Mouse (Mus musculus) liver, embryonic 11.5 days (tissue): ENCODE measurements around the gene Ptpre. TPM values are rescaled to one million over a fixed set of nuclear protein-coding genes. Genes with fewer than 3 reads are reported as not detected.
"Not testable (repeated sequence)": the region's sequence is repeated elsewhere in the genome, so short reads cannot be mapped to it uniquely, and the experiment has no call there.

ENCODE experiments used
- ATAC-seq: fragments of 200-750 bp; cut with Nextera tagmentation; replicated peaks from 2 replicates; pipeline ENCODE4 v1.8.0; 2017; ENCODE audit warnings: moderate number of reproducible peaks, mild to moderate bottlenecking, moderate TSS enrichment, moderate library complexity; ENCODE audit not compliant: low FRiP score
- DNase-seq: peaks from one replicate; pipeline ENCODE4 v3.0.0-alpha.2; 2017; ENCODE audit warnings: low spot score
- H3K27ac ChIP-seq: fragments of 300-500 bp; sonication (generic); 2 replicates; pipeline ENCODE4 v1.5.1; 2014; ENCODE audit warnings: mild to moderate bottlenecking, low read depth, low read length, control low read depth
- H3K27me3 ChIP-seq: fragments of 300-500 bp; sonication (generic); replicated peaks from 2 replicates; pipeline ENCODE4 v1.6.1; 2014; ENCODE audit warnings: low read length, mixed read lengths; ENCODE audit not compliant: control insufficient read depth, insufficient read depth
- H3K36me3 ChIP-seq: fragments of 300-500 bp; sonication (generic); 2 replicates; pipeline ENCODE4 v1.6.1; 2014; ENCODE audit warnings: mild to moderate bottlenecking, low read length, moderate library complexity, mixed read lengths; ENCODE audit not compliant: control insufficient read depth, insufficient read depth
- H3K4me1 ChIP-seq: fragments of 300-500 bp; sonication (generic); replicated peaks from 2 replicates; pipeline ENCODE4 v1.6.1; 2014; ENCODE audit warnings: low read length, mixed read lengths; ENCODE audit not compliant: control insufficient read depth, insufficient read depth
- H3K4me2 ChIP-seq: fragments of 300-500 bp; sonication (generic); 2 replicates; pipeline ENCODE4 v1.6.1; 2014; ENCODE audit warnings: mild to moderate bottlenecking, control low read depth, moderate library complexity
- H3K4me3 ChIP-seq: fragments of 300-500 bp; sonication (generic); 2 replicates; pipeline ENCODE4 v1.5.1; 2014; ENCODE audit warnings: low read depth, low read length, control low read depth
- H3K9ac ChIP-seq: fragments of 300-500 bp; sonication (generic); 2 replicates; pipeline ENCODE4 v1.6.1; 2014; ENCODE audit warnings: low read depth, low read length, control low read depth
- H3K9me3 ChIP-seq: fragments of 300-500 bp; sonication (generic); 2 replicates; pipeline ENCODE4 v1.6.1; 2016; ENCODE audit warnings: low read length, inconsistent platforms, mixed read lengths; ENCODE audit not compliant: control insufficient read depth
- WGBS: fragments of 180-500 bp; shearing (Covaris S2); extraction: QIAGEN DNeasy Blood & Tissue Kit; methylation state at CpG from one replicate; pipeline ENCODE4 v1.1.7; 2014; 5-methylcytosine and 5-hydroxymethylcytosine counted together
- polyA plus RNA-seq: library from polyadenylated mRNA; unstranded; fragments of >200 nt; fragmentation: Nextera tagmentation; extraction: Ambion mirVana; gene quantifications from 2 replicates; pipeline ENCODE4 v1.2.1, GENCODE M21; 2014

The Ptpre gene
- polyA plus RNA-seq, 1 experiment from 2014 or later = 5.4 TPM

- H3K27ac ChIP-seq, H3K4me1 ChIP-seq, H3K4me3 ChIP-seq, H3K27me3 ChIP-seq, H3K9ac ChIP-seq, H3K9me3 ChIP-seq, H3K4me2 ChIP-seq, DNase-seq: not testable (repeated sequence)
- 77% methylated on average over 4 of the region's 4 CpGs for WGBS
- ATAC-seq = peak; percentile 8; the same call in 1 of the 2 replicates
- peaks cover 26% of the 10 kb centered on the region for H3K36me3 ChIP-seq
Observed at GRCm38 (mm10) chr7:135684098-135684497, 146.8 kb downstream of the Ptpre start.

GRCm38 (mm10) chr7:135684938-135685337 is 147.7 kb downstream of the Ptpre start:
- DNase-seq (no peak), ATAC-seq (peak; percentile 32; the same call in 1 of the 2 replicates)
- 84% methylated on average over 7 of the region's 7 CpGs for WGBS
- Histone ChIP-seq H3K27me3 (no peaks in the 10 kb centered on the region), H3K27ac (no peak overlapping the region), H3K9ac (no peak overlapping the region), H3K4me3 (no peak overlapping the region), H3K36me3 (peaks cover 31% of the 10 kb centered on the region), H3K9me3 (no peaks in the 10 kb centered on the region), H3K4me2 (no peak overlapping the region), H3K4me1 (no peaks in the 10 kb centered on the region)

GRCm38 (mm10) chr7:135689396-135689795 is 152.1 kb downstream of the Ptpre start:
- no peak for DNase-seq

DNA sequence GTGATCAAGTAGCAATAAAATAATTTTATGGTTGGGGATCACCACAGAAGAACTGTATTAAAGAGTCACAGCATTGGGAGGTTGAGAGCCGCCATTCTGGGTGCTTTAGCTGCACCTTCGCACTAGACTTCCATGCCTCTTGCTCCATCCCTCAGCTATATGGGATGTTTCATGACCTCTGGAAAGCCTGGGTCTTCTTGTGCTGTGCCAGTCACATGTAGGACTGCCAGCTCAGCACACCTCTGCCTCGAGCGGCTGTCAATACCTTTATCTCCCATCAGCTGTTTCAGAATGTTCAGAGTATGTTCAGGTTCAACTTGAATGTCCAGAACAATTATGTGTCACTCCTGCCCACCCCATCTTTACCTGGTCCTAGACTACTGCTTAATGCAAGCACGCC is 154.7 kb downstream of the Ptpre start:
- H3K4me1 ChIP-seq = no peaks in the 10 kb centered on the region
- H3K4me3 ChIP-seq = no peak overlapping the region
- H3K27ac ChIP-seq = no peak overlapping the region
- H3K9ac ChIP-seq = no peak overlapping the region
- H3K9me3 ChIP-seq = no peaks in the 10 kb centered on the region
- no peak overlapping the region for H3K4me2 ChIP-seq
- peaks cover 73% of the 10 kb centered on the region for H3K36me3 ChIP-seq
- ATAC-seq = no peak
- H3K27me3 ChIP-seq = no peaks in the 10 kb centered on the region
- 92% methylated on average over 5 of the region's 5 CpGs for WGBS
- DNase-seq = no peak

More at GRCm38 (mm10) chr7:135689396-135689795, 152.1 kb downstream of the Ptpre start:
- no peaks in the 10 kb centered on the region for H3K4me1 ChIP-seq
- H3K9me3 ChIP-seq = no peaks in the 10 kb centered on the region
- H3K27ac ChIP-seq = no peak overlapping the region
- no peak overlapping the region for H3K4me3 ChIP-seq
- 86% methylated on average over 7 of the region's 7 CpGs for WGBS
- ATAC-seq = no peak
- H3K27me3 ChIP-seq = no peaks in the 10 kb centered on the region
- H3K4me2 ChIP-seq = no peak overlapping the region
- peaks cover 62% of the 10 kb centered on the region for H3K36me3 ChIP-seq
- H3K9ac ChIP-seq = no peak overlapping the region

DNA sequence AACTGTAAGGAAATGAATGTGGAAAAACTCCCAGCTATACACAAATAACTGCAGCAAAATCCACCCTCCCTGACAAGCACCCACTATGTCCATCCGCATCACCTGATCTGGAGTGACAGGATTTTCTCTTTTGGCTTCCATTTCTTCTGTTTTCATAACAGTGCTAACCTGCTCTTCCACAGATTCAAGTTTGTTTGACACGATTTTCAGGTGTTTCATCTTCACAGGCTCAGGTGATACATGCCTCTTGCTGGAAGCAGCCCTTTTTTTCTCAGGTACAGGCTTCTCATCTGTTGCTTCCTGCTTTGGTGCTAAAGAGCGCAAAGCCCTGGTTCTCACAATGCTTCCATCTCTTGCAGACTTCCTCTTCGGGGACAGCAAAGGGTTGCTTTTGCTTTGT is 156.8 kb downstream of the Ptpre start:
- H3K4me3 ChIP-seq = no peak overlapping the region
- no peak overlapping the region for H3K4me2 ChIP-seq
- peaks cover 80% of the 10 kb centered on the region for H3K36me3 ChIP-seq
- no peak for ATAC-seq
- no peak overlapping the region for H3K9ac ChIP-seq
- H3K27me3 ChIP-seq = no peaks in the 10 kb centered on the region
- H3K9me3 ChIP-seq = no peaks in the 10 kb centered on the region
- WGBS = 91% methylated on average over 4 of the region's 4 CpGs
- DNase-seq = no peak
- no peak overlapping the region for H3K27ac ChIP-seq
- no peaks in the 10 kb centered on the region for H3K4me1 ChIP-seq

DNA sequence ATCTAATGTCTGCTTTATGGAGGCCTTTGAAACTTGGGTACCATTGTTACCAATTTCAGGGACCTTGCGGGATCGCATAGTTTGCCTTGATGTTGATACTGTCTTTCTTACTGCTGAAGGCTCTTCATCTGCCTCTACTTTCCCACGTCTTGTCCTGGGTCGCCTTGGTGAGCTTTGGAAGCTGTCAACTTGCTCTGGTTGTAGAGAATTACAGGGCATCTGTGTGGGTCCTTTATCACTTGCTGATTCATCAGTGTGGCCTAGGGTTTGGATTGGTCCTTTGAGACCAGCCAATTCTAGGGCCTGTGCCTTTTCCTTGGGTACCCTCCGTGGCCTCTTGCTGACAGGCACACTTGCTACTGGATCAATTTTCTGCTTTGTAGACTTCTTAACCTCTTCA is 157.5 kb downstream of the Ptpre start:
- no peak overlapping the region for H3K9ac ChIP-seq
- no peaks in the 10 kb centered on the region for H3K9me3 ChIP-seq
- WGBS = 90% methylated on average over 5 of the region's 5 CpGs
- H3K27ac ChIP-seq = no peak overlapping the region
- DNase-seq (no peak), ATAC-seq (no peak)
- H3K4me1 ChIP-seq = no peaks in the 10 kb centered on the region
- H3K4me3 ChIP-seq = no peak overlapping the region
- H3K36me3 ChIP-seq = peaks cover 81% of the 10 kb centered on the region
- H3K4me2 ChIP-seq = no peak overlapping the region
- H3K27me3 ChIP-seq = no peaks in the 10 kb centered on the region

GRCm38 (mm10) chr7:135696127-135696526 is 158.8 kb downstream of the Ptpre start:
- Histone ChIP-seq H3K27ac (no peak overlapping the region), H3K4me1 (no peaks in the 10 kb centered on the region), H3K27me3 (no peaks in the 10 kb centered on the region), H3K9me3 (no peaks in the 10 kb centered on the region), H3K4me2 (no peak overlapping the region), H3K9ac (no peak overlapping the region), H3K4me3 (no peak overlapping the region), H3K36me3 (peaks cover 86% of the 10 kb centered on the region)
- DNase-seq = no peak
- no peak for ATAC-seq
- WGBS = 91% methylated on average over 4 of the region's 4 CpGs

- H3K36me3 ChIP-seq = peaks cover 86% of the 10 kb centered on the region
- not testable (repeated sequence) for H3K27ac ChIP-seq, H3K4me3 ChIP-seq, H3K9ac ChIP-seq, ATAC-seq, H3K9me3 ChIP-seq, DNase-seq, H3K27me3 ChIP-seq, H3K4me1 ChIP-seq, H3K4me2 ChIP-seq
- 94% methylated on average over 5 of the region's 5 CpGs for WGBS
Observed at GRCm38 (mm10) chr7:135697021-135697740, 159.9 kb downstream of the Ptpre start.

DNA sequence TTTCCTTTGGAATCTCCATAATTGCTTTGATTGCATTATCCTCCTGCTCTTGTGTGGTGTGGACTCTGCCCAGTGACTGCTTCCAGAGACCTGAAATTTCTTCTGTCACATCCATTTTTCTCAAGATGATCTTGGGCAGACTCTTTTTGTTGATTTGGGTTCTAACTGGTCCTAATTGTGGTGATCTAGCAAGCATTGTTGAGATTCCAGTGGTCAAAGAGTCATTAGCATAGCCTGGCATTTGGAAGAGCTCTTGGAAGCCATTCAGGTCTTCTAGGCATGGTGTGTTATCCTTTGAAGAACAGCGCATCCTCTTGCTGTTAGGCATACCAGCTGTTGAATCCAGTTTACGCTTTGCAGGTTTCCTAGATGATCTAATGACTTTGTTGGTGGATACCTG is 161.1 kb downstream of the Ptpre start:
- H3K4me3 ChIP-seq = no peak overlapping the region
- 96% methylated on average over 2 of the region's 2 CpGs for WGBS

More for the DNA sequence above, 161.1 kb downstream of the Ptpre start:
- Histone ChIP-seq H3K4me2 (no peak overlapping the region), H3K9me3 (no peaks in the 10 kb centered on the region), H3K27me3 (no peaks in the 10 kb centered on the region), H3K27ac (no peak overlapping the region), H3K4me1 (no peaks in the 10 kb centered on the region), H3K9ac (no peak overlapping the region), H3K36me3 (peaks cover 83% of the 10 kb centered on the region)
- DNase-seq = no peak
- ATAC-seq = no peak
